Mouse (Mus musculus) brown adipose tissue, adult 24 weeks (tissue): ENCODE data around the gene Gm5799. TPM values are rescaled to one million over a fixed set of nuclear protein-coding genes. Genes with fewer than 3 reads are reported as not detected.
"Not testable (repeated sequence)": the region's sequence is repeated elsewhere in the genome, so short reads cannot be mapped to it uniquely, and the experiment has no call there.

ENCODE experiments used
- H3K27ac ChIP-seq: fragments of 200-500 bp; replicated peaks from 2 replicates; pipeline ENCODE4 v1.5.1; 2012; ENCODE audit warnings: low read depth, mild to moderate bottlenecking, low read length
- H3K4me1 ChIP-seq: fragments of 200-500 bp; 2 replicates; pipeline ENCODE4 v1.6.1; 2012; ENCODE audit warnings: low read length, mixed read lengths; ENCODE audit not compliant: control insufficient read depth, insufficient read depth, insufficient read length
- H3K4me3 ChIP-seq: fragments of 200-500 bp; 2 replicates; pipeline ENCODE4 v1.5.1; 2012; ENCODE audit warnings: low read depth, mild to moderate bottlenecking, low read length, moderate library complexity; ENCODE audit not compliant: insufficient read depth
- polyA plus RNA-seq: library from polyadenylated mRNA; stranded (reverse); fragments of >200 nt; gene quantifications from 2 replicates; pipeline ENCODE4 v1.2.4, GENCODE M21; 2012; ENCODE audit not compliant: missing spikeins, insufficient read depth, insufficient read length

The Gm5799 gene
- polyA plus RNA-seq = 1.0 TPM in 1 of 2 replicates, not detected in the other

DNA sequence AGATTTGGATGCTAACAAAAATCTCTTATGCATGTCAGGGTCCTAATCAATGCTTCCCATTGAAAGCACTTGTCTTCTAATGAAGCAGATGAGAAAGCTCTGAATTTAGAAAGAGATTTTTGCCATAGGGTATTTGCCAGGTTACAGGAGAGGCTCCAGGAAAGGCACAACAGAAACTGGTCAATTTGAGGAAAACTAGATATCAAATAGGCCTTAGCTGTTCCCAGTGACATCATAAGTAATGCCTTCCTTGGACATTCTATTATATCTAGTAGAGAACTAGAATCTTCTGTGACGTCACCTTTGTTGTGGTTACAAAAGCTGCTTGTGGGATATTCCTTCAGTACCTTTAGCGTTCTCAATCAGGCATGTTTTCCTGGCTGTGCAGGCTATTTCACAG, at the start of gene Gm5799:
Gene Gm5799, plus strand, starts transcription at position 301 of the 400 bp plus-strand sequence.
- not testable (repeated sequence) for H3K4me1 ChIP-seq, H3K4me3 ChIP-seq, H3K27ac ChIP-seq

DNA sequence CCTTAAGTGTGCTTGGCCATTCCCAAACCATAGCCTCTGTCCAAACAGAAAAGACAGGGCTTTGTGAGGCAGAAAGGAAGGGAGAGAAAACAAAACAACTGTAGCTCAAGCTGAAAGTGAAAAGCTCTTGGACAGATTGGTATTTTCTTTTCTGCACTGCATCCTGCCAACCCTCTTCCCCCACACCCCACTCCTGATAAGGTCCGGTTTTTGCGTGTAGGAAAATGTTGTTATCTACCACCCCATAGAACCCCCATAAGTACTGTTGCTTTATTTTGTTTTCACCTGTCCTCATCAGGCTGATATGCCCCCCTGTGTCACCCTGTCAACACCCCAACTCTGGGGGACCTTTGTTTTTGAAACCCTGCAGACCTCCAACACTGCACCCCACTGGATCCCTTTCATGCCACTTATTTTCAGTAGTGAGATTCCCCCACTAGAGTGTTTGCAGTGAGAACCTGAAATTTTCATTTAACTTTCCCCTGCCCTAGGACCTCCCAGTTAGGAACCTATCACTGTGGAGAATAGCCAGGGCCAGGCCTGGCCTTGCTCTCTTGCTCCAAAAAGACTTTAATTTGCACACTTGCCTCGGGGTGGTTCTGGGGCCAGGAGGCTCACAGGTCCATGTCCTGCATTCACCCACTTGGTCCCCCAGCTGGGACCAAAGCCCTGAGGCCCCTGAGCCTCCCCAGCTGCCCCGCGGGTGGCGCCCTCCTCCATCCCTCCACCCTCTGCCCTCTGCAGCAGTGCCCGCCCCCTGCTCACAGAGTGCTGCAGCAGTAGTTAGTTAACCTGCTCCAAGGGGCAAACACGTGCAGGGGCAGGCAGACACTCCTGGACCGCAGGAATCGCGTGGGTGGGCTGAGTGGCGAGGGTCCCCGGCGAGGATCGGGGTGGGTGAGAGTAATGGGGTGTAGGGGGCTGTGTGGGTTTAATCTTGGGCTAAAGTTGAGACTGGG, 12.0 kb upstream of the Gm5799 start:
- H3K27ac ChIP-seq, H3K4me3 ChIP-seq, H3K4me1 ChIP-seq: not testable (repeated sequence)

- not testable (repeated sequence) for H3K4me1 ChIP-seq, H3K27ac ChIP-seq, H3K4me3 ChIP-seq
These were observed 11.4 kb upstream of the Gm5799 start for GRCm38 (mm10) chr14:43532011-43532383.

GRCm38 (mm10) chr14:43532387-43532786, 11.0 kb upstream of the Gm5799 start:
- H3K27ac ChIP-seq, H3K4me1 ChIP-seq, H3K4me3 ChIP-seq: not testable (repeated sequence)

DNA sequence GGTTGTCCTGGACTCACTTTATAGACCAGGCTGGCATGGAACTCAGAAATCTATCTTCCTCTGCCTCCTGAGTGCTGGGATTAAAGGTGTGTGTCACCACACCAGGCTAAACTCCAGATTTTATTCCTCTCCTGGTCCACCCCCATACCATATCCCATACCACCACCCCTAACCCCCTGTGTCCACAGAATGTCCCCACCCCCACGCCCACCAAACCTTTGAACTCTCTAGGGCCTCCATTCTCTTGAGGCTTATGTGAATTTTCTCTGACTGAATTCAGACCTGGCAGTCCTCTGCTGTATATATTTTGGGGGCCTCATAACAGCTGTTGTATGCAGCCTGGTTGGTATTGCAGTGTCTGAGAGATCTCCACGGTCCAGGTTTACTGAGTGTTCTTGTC, 5.2 kb upstream of the Gm5799 start:
- not testable (repeated sequence) for H3K4me3 ChIP-seq, H3K4me1 ChIP-seq, H3K27ac ChIP-seq

DNA sequence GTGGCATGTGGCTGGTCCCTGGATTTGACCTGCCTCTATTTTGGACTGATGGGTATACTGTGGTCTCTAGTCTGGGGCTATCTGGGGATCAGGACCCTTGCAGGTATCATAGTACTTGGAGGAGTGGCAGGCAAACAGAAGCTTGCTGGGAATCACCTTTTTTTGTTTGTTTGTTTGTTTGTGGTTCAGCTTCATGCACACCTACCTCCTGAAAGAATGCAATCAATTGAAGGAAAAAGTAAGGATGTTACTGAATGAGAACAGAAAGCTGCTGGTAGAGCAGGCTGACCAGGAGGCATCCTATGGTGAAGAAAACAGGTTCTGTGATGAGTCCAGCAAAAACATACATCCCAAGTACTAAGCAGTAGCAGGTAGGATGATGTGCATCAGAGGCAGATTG, 2.9 kb downstream of the Gm5799 start:
- not testable (repeated sequence) for H3K27ac ChIP-seq, H3K4me1 ChIP-seq, H3K4me3 ChIP-seq

DNA sequence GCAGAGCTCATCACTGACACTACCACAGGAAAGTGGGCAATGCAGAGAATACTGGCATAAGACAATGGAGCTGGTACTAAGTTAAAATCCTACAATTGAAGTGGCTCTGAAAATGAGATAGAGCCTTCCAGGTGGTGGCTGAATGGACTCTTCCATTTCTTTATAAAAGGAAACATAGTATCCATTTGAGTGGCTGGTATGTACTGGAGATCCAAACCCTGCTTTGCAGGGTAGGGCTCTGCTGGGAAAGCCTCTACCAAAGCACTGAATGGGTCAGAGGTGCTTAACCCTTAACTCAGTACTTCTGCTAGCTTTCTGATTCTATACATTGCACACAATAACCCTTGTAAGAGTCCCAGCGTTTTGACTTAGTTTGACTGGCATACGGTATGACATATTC, 8.9 kb downstream of the Gm5799 start:
- H3K4me3 ChIP-seq, H3K27ac ChIP-seq, H3K4me1 ChIP-seq: not testable (repeated sequence)

DNA sequence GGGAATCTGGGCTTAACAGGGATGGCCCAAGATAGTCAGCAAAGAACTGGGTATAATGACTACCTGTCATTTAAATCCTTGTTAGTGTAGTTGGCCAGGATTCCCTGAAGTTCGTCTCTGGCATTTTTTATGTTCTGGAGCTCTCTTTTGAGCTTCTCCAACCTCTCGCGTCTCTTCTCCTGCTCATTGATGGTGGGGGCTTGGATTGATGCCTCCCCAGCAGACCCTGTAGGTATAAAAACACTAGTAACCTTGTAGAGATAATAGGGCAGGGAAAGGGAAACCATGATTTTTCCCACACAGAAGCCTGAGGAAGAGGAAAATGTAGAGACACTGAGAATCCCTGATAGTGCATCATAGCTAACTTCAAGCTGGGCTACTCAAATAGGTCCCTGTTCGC, 34.6 kb downstream of the Gm5799 start:
- H3K4me1 ChIP-seq, H3K4me3 ChIP-seq, H3K27ac ChIP-seq: not testable (repeated sequence)

DNA sequence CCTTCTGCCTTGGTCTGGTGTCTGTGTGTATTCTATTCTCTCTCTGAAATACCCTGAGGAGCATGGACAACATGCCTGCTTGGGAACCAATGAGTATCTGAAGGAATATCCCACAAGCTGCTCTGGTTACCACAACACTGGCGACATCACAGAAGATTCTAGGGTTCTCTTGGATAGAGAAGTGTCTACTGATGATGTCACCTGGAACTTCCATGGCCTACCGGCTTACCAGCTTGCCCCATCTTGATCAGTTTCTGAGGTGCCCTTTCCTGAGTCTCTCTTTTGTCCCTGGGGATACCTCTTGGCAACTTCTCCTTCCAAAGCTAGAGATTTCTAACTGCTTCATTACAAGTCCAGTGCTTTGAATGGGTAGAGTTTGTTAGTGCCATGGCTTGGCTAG, 35.7 kb downstream of the Gm5799 start, which contains the start of gene Gm17654:
Gene Gm17654, minus strand, starts transcription at position 101 of the 400 bp plus-strand sequence.
- not testable (repeated sequence) for H3K27ac ChIP-seq, H3K4me3 ChIP-seq

More for the DNA sequence above, 35.7 kb downstream of the Gm5799 start, which contains the start of gene Gm17654:
- not testable (repeated sequence) for H3K4me1 ChIP-seq

Other genes with a start within 250 kb of the Gm5799 start
- not detected in 2 replicates for gene Gm8127, start 249.7 kb upstream of the Gm5799 start, polyA plus RNA-seq
- not detected in 2 replicates for gene 1700001F09Rik, start 195.8 kb upstream of the Gm5799 start, polyA plus RNA-seq
- gene Gm8138, start 127.2 kb upstream of the Gm5799 start, polyA plus RNA-seq = not detected in 2 replicates
- not detected in 2 replicates for gene Gm17654, start 35.6 kb downstream of the Gm5799 start, polyA plus RNA-seq
- gene Gm10375, start 64.4 kb downstream of the Gm5799 start, polyA plus RNA-seq = not detected in 2 replicates
- gene Gm8165, start 133.6 kb downstream of the Gm5799 start, polyA plus RNA-seq = not detected in 2 replicates
- 3.3 and 6.3 TPM in 2 replicates for gene Gm7324, start 154.3 kb downstream of the Gm5799 start, polyA plus RNA-seq
- not detected in 2 replicates for gene Gm16506, start 183.9 kb downstream of the Gm5799 start, polyA plus RNA-seq
- gene Gm6526, start 204.3 kb downstream of the Gm5799 start, polyA plus RNA-seq = not detected in 2 replicates
- gene Gm8180, start 241.2 kb downstream of the Gm5799 start, polyA plus RNA-seq = not detected in 2 replicates